Comparison of ENCODE assay signal across 9 mouse cellular contexts in genomic region chr5:140869034-140869433, GRCm38 (mm10). TPM values are rescaled to one million over a fixed set of nuclear protein-coding genes. Genes with fewer than 3 reads are reported as not detected.
DNase-seq lines count a peak whose midpoint lies in the region; ATAC-seq and TF ChIP-seq lines count a peak whose summit lies in the region.
"Had no signal": no experiment of that assay in that cellular context is flagged by ENCODE, and none has a peak within 500 bp of the region (broad histone marks: within the 10 kb centered on the region; RNA-seq: fewer than 3 reads in every experiment).

No protein-coding gene starts in this region.

- TF ChIP-seq CTCF in left cerebral cortex, adult 2 months (IDR thresholded peaks at IDR 0.05), result peak; percentile 84

- intact Hi-C loops in left cerebral cortex, adult 2 months (cut with DNase I), result no loop called here

- no peaks in the 10 kb centered on the region for H3K36me3 ChIP-seq in neural tube, embryonic 11.5 days (ENCODE audit: control insufficient read depth, insufficient read depth, low read length)
- H3K36me3 ChIP-seq: limb, embryonic 12.5 days had no signal

- H3K4me2 ChIP-seq in neural tube, embryonic 11.5 days (ENCODE audit: low read depth), result no peak overlapping the region
- H3K4me2 ChIP-seq: limb, embryonic 12.5 days had no signal

- no peak for ATAC-seq in neural tube, embryonic 11.5 days (ENCODE audit: insufficient read depth, low FRiP score, low TSS enrichment)
- no peak for ATAC-seq in activated CD4-positive, CD25-positive, alpha-beta regulatory T cell, adult 4 months

- DNase-seq in gastrocnemius, adult 18-20 months (ENCODE audit: low spot score), result peak; percentile 40
- no peak for DNase-seq in gastrocnemius, adult 8-10 months (ENCODE audit: low spot score in 2 of 2)
- DNase-seq in A20 (ENCODE audit: low read depth, low spot score), result peak; percentile 70
- peak; percentile 27 for DNase-seq in adrenal gland, adult 2 months
- peak; percentile 58 to 87 for DNase-seq in frontal cortex, adult 2 months (ENCODE audit: extremely low spot score in 1 of 2, low spot score in 1 of 2)
- peak; percentile 43 to 63 for DNase-seq in left cerebral cortex, adult 2 months (ENCODE audit: extremely low spot score in 1 of 2, low spot score in 2 of 2)
- peak; percentile 59 for DNase-seq in neural tube, embryonic 11.5 days (ENCODE audit: low spot score)

- H3K27me3 ChIP-seq in neural tube, embryonic 11.5 days (ENCODE audit: control insufficient read depth, insufficient read depth, low read length), result no peaks in the 10 kb centered on the region; the same call in 1 of the 2 replicates
- H3K27me3 ChIP-seq: limb, embryonic 12.5 days had no signal

- H3K4me3 ChIP-seq in left cerebral cortex, adult 2 months, result no peak overlapping the region
- H3K4me3 ChIP-seq in neural tube, embryonic 11.5 days (ENCODE audit: low read depth, low read length), result no peak overlapping the region
- H3K4me3 ChIP-seq: limb, embryonic 12.5 days had no signal

- no peaks in the 10 kb centered on the region for H3K9me3 ChIP-seq in neural tube, embryonic 11.5 days (ENCODE audit: control insufficient read depth, low read length)
- H3K9me3 ChIP-seq: limb, embryonic 12.5 days had no signal

- 72% methylated on average over 2 of the region's 2 CpGs for WGBS in neural tube, embryonic 11.5 days

- H3K9ac ChIP-seq in neural tube, embryonic 11.5 days (ENCODE audit: low read length), result no peak overlapping the region
- H3K9ac ChIP-seq: limb, embryonic 12.5 days had no signal

- peaks cover 14% of the 10 kb centered on the region; the same call in 1 of the 2 replicates for H3K4me1 ChIP-seq in neural tube, embryonic 11.5 days (ENCODE audit: control insufficient read depth, insufficient read depth, low read length)

- H3K27ac ChIP-seq in left cerebral cortex, adult 2 months, result no peak overlapping the region
- H3K27ac ChIP-seq in neural tube, embryonic 11.5 days (ENCODE audit: low read depth, low read length), result no peak overlapping the region
- H3K27ac ChIP-seq: limb, embryonic 12.5 days had no signal

RNA-seq across cellular contexts. Expression of gene Gna12, which starts 38.8 kb away (rescaled TPM):
- 10 to 100 TPM; 21.7 to 24.4 TPM for total RNA-seq in gastrocnemius, adult 18-20 months (2021)
- 10 to 100 TPM; 21.4 to 30.8 (median 24.5) TPM for total RNA-seq in gastrocnemius, adult 8-10 months (2022)
- 100 to 1,000 TPM; 116 to 121 TPM for total RNA-seq in adrenal gland, adult 2 months (2021)
- 153 and 200 TPM in 2 replicates for polyA plus RNA-seq in adrenal gland, adult 2 months (2012; rRNA removed)
- 78.0 TPM in 2 replicates for polyA plus RNA-seq in frontal cortex, adult 2 months (2012; rRNA removed)
- 10 to 100 TPM; 62.2 to 67.6 TPM for total RNA-seq in left cerebral cortex, adult 2 months (2021)
- 60.3 and 65.0 TPM in 2 replicates for polyA plus RNA-seq in neural tube, embryonic 11.5 days (2014; fragmentation: Nextera tagmentation; extraction: Ambion mirVana)
- polyA plus RNA-seq in activated CD4-positive, CD25-positive, alpha-beta regulatory T cell, adult 4 months (2017; shearing (Covaris generic)), result 1 to 10 TPM; 3.9 to 4.6 TPM

Comparison
In these comparisons a context has a peak if more than half of its experiments do, and no peak if none do; other contexts are left out.
1. DNase-seq: peak in gastrocnemius, adult 18-20 months (single experiment), A20 (single experiment), adrenal gland, adult 2 months (single experiment), frontal cortex, adult 2 months (2 of 2), left cerebral cortex, adult 2 months (2 of 2) and neural tube, embryonic 11.5 days (single experiment); none in gastrocnemius, adult 8-10 months (0 of 2).